Mouse (Mus musculus): ENCODE results near the gene Lrrc2. TPM values are rescaled to one million over a fixed set of nuclear protein-coding genes. Genes with fewer than 3 reads are reported as not detected.
A peak's percentile ranks its signal among the peaks of the same experiment; 100 is the strongest.

Gene Lrrc2
- total and polyA plus RNA-seq, 3 experiments, result 1.6 to 3.6 (median 1.6) TPM

- Histone ChIP-seq H3K79me2 (replicated peaks; ENCODE audit: control insufficient read depth, extremely low read depth, insufficient read depth, poor library complexity, severe bottlenecking) (no peaks in the 10 kb centered on the region), H3K9me3 (replicated peaks; ENCODE audit: low read length) (no peaks in the 10 kb centered on the region), H3K27ac (ENCODE audit: insufficient read depth, low read depth) (no peak overlapping the region), H3K4me3 (replicated peaks in 1 of 3; ENCODE audit: low read depth in 2 of 3, low read length in 2 of 3, poor library complexity in 1 of 3) (no peak overlapping the region), H3K9ac (ENCODE audit: insufficient read depth, low read depth) (no peak overlapping the region), H3K4me1 (ENCODE audit: control insufficient read depth in 1 of 2, insufficient read depth in 2 of 2) (peaks cover 15 to 28% of the 10 kb centered on the region in 2 experiments), H3K4me2 (ENCODE audit: insufficient read depth, low read depth, poor library complexity, severe bottlenecking) (no peak overlapping the region), H3K27me3 (replicated peaks) (no peaks in the 10 kb centered on the region), H3K36me3 (replicated peaks in 1 of 2; ENCODE audit: control insufficient read depth in 1 of 2, insufficient read depth in 1 of 2, low read length in 1 of 2) (no peaks in the 10 kb centered on the region)
- dilution Hi-C loops (cut with MboI; ENCODE audit: extremely low pct_ligation_motif_present, extremely low pct_unique_long_range_greater_than_20kb, low sequenced_read_pairs) (no loop called here), in situ Hi-C loops (cut with MboI; ENCODE audit: low pct_ligation_motif_present, low pct_unique_long_range_greater_than_20kb, low sequenced_read_pairs) (no loop called here)
- DNase-seq (ENCODE audit: extremely low read depth), result no peak
- TF ChIP-seq MYC (IDR thresholded peaks at IDR 0.05; ENCODE audit: low read depth, low read length) (no peak), JUN (IDR thresholded peaks at IDR 0.05; ENCODE audit: insufficient read depth, low read depth, low read length) (no peak), CHD1 (IDR thresholded peaks at IDR 0.05; ENCODE audit: low read depth, low read length) (no peak), JUND (conservative IDR thresholded peaks at IDR 0.05; ENCODE audit: low read depth, low read length) (no peak), PAX5 (IDR thresholded peaks at IDR 0.05; ENCODE audit: low read length) (no peak), USF1 (IDR thresholded peaks at IDR 0.05; ENCODE audit: low read depth, low read length) (no peak), TBP (conservative IDR thresholded peaks at IDR 0.05; ENCODE audit: low read depth, low read length) (no peak), ZNF384 (IDR thresholded peaks at IDR 0.05; ENCODE audit: low read depth, low read length) (no peak), MXI1 (IDR thresholded peaks at IDR 0.05; ENCODE audit: low read depth, low read length) (no peak)
These were observed 55.2 kb downstream of the Lrrc2 start for GRCm38 (mm10) chr9:111006544-111006943.

DNA sequence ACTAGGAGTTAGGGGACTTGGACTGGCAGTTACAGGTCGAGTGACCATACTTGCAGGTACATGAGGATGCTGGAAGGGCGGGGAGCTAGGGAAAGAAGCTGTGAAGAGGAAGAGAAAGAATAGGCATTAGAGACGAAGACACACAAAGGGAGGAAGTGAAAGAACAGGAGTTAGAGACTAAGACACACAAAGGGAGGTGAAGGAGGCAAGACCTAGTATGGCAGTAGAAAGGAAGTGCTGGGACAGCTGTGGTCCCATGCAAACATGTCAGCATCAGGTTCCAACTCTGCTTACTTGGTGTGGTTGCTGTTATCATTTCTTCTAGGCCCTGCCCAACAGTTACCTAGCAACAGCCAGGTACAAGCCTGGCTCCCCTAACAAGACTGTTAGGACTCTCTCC, 58.4 kb downstream of the Lrrc2 start:
- H3K27ac ChIP-seq (ENCODE audit: insufficient read depth, low read depth), result no peak overlapping the region
- no peak overlapping the region for H3K4me2 ChIP-seq (ENCODE audit: insufficient read depth, low read depth, poor library complexity, severe bottlenecking)
- H3K4me3 ChIP-seq (replicated peaks in 1 of 3; ENCODE audit: low read depth in 2 of 3, low read length in 2 of 3, poor library complexity in 1 of 3), result no peak overlapping the region
- TF ChIP-seq EP300 (IDR thresholded peaks at IDR 0.05; ENCODE audit: low read length) (peak; percentile 14; the same call in 1 of the 2 replicates), USF1 (IDR thresholded peaks at IDR 0.05; ENCODE audit: low read depth, low read length) (no peak), JUND (conservative IDR thresholded peaks at IDR 0.05; ENCODE audit: low read depth, low read length) (no peak), ZNF384 (IDR thresholded peaks at IDR 0.05; ENCODE audit: low read depth, low read length) (no peak), KAT2A (IDR thresholded peaks at IDR 0.05; ENCODE audit: insufficient replicate concordance, low read length) (no peak), UBTF (IDR thresholded peaks at IDR 0.05; ENCODE audit: low read depth, low read length) (no peak), IRF4 (IDR thresholded peaks at IDR 0.05; ENCODE audit: low read depth, low read length) (peak; percentile 73), ELF1 (IDR thresholded peaks at IDR 0.05; ENCODE audit: low read depth, low read length) (peak; percentile 44; the same call in 1 of the 2 replicates), NELFE (IDR thresholded peaks at IDR 0.05; ENCODE audit: low read depth, low read length) (no peak), ZMIZ1 (IDR thresholded peaks at IDR 0.05; ENCODE audit: low read depth, low read length) (no peak), MAX (IDR thresholded peaks at IDR 0.05; ENCODE audit: low read length) (no peak), SMC3 (IDR thresholded peaks at IDR 0.05; ENCODE audit: low read depth, low read length) (no peak), HCFC1 (IDR thresholded peaks at IDR 0.05; ENCODE audit: low read depth, low read length) (no peak), TCF12 (IDR thresholded peaks at IDR 0.05; ENCODE audit: low read depth, low read length) (no peak), POLR2AphosphoS2 (IDR thresholded peaks at IDR 0.05; ENCODE audit: low read depth, low read length) (no peak), BHLHE40 (IDR thresholded peaks at IDR 0.05; ENCODE audit: low read depth, low read length) (no peak), RCOR1 (conservative IDR thresholded peaks at IDR 0.05; ENCODE audit: low read depth, low read length) (no peak), USF2 (conservative IDR thresholded peaks at IDR 0.05; ENCODE audit: low read depth, low read length) (no peak), MYC (IDR thresholded peaks at IDR 0.05; ENCODE audit: low read depth, low read length) (no peak), NRF1 (IDR thresholded peaks at IDR 0.05; ENCODE audit: low read depth, low read length) (no peak), RAD21 (IDR thresholded peaks at IDR 0.05; ENCODE audit: low read depth, low read length) (no peak), ETS1 (conservative IDR thresholded peaks at IDR 0.05; ENCODE audit: low read depth, low read length) (no peak)
- dilution Hi-C loops (cut with MboI; ENCODE audit: extremely low pct_ligation_motif_present, extremely low pct_unique_long_range_greater_than_20kb, low sequenced_read_pairs), result no loop called here
- no peaks in the 10 kb centered on the region for H3K27me3 ChIP-seq (replicated peaks)
- no peaks in the 10 kb centered on the region for H3K9me3 ChIP-seq (replicated peaks; ENCODE audit: low read length)
- H3K4me1 ChIP-seq (ENCODE audit: control insufficient read depth in 1 of 2, insufficient read depth in 2 of 2), result peaks cover 10 to 40% of the 10 kb centered on the region in 2 experiments
- in situ Hi-C loops (cut with MboI; ENCODE audit: low pct_ligation_motif_present, low pct_unique_long_range_greater_than_20kb, low sequenced_read_pairs), result no loop called here
- H3K9ac ChIP-seq (ENCODE audit: insufficient read depth, low read depth), result no peak overlapping the region
- no peaks in the 10 kb centered on the region for H3K36me3 ChIP-seq (replicated peaks in 1 of 2; ENCODE audit: control insufficient read depth in 1 of 2, insufficient read depth in 1 of 2, low read length in 1 of 2)
- DNase-seq (ENCODE audit: extremely low read depth), result no peak
- H3K79me2 ChIP-seq (replicated peaks; ENCODE audit: control insufficient read depth, extremely low read depth, insufficient read depth, poor library complexity, severe bottlenecking), result no peaks in the 10 kb centered on the region
